Mouse (Mus musculus): ENCODE measurements around the gene Spc25.

The Spc25 gene

GRCm38 (mm10) chr2:69187990-69188389, 18.0 kb downstream of the Spc25 start:
- no peak for DNase-seq (ENCODE audit: low spot score in 2 of 2)

GRCm38 (mm10) chr2:69179721-69180120, 26.3 kb downstream of the Spc25 start:
- no peak for DNase-seq (ENCODE audit: low spot score in 2 of 2)

DNA sequence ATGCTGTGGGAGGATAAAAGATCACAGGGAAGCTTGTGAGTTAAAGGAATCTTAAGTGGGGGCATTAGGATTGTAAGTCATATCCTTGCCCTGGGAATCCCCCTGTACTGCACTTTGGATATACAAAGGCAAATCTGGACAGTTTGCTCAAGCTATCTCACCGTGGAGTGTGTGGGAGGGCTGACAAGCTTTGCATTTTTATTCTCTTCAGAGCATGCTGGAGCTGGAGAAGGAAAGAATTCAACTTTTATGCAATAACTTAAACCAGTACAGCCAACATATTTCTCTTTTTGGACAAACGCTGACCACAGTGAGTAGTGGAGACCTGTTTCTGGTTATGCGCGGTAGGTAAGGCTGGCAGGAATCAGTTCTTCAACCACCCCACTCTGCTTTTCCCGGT, 30.7 kb downstream of the Spc25 start:
- no peak for DNase-seq (ENCODE audit: low spot score in 2 of 2)

DNA sequence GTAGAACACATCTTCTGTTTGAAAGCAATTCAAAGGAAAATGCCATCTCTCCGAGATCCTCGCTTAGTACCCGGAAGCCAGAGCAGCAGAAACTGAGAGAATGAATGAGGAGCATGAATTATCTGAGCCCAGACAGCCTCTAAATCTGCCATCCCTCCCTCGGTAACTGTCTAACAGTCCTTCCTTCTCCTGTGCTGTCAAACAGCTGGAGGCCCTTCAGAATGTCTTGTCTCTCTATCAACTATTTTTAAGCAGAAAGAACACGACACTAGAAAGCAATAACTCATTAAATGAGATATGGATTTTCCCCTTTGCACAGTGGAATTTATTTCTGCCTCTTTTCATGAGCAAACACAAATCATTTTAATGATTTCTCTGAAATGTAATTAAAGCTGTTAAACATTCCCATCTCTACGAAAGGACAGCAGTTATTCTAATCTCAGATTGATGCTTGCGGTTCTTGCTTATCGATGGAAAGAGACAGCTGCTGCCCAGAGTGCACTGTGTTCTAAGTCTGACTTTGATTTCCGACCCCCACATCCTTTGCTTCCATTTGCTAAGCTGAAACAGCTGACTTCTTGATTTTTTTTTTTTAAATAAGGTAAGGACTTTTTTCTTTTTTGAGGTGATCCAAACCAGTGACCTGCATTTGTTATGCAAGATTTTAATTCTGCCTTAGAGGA, 35.5 kb downstream of the Spc25 start:
- DNase-seq (ENCODE audit: low spot score in 2 of 2), result no peak

GRCm38 (mm10) chr2:69158907-69159306, 47.1 kb downstream of the Spc25 start:
- no peak for DNase-seq (ENCODE audit: low spot score in 2 of 2)

GRCm38 (mm10) chr2:69156283-69156682, 49.7 kb downstream of the Spc25 start:
- DNase-seq (ENCODE audit: low spot score in 2 of 2), result no peak

- no peak for DNase-seq (ENCODE audit: low spot score in 2 of 2)
Observed at GRCm38 (mm10) chr2:69155861-69156260, 50.1 kb downstream of the Spc25 start.

DNA sequence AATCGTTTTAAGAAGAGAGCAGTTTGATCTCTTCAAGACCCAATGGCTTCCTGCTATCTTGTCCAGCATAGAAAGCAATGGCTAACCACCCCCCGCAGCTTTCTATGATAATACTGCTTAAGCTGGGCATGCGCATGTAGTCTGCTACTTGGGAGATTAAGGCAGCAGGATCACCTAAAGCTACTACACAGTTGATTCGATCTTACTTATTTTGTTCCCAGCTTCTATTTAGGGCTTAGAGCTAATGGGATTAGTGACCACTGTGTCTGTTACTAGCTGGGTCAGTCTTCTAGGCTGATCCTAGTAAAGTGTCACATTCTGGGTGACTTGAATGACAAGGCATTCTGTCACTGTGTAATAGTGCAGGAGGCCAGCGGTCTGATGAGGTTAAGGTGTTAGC, 55.2 kb downstream of the Spc25 start:
- DNase-seq (ENCODE audit: low spot score in 2 of 2), result no peak

DNA sequence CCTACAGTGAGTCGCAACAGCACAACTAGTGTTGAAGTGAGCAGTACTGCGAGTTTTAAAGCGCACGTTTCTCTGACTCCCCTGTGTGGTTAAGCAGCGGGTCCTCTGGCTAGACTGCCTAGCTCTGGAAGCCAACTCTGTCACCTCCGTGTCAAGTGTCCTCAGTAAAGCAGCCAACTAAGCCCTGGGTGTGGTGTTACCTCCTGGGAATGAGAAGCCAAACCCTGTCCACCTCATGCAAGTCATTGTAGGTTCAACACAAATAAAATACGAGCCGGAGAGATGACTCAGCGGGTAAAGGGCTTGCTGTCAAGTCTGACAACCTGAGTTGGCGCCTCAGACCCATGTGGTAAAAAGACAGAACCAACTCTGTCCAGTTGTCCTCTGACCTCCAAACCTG, 56.8 kb downstream of the Spc25 start:
- DNase-seq (ENCODE audit: low spot score in 2 of 2), result no peak

DNA sequence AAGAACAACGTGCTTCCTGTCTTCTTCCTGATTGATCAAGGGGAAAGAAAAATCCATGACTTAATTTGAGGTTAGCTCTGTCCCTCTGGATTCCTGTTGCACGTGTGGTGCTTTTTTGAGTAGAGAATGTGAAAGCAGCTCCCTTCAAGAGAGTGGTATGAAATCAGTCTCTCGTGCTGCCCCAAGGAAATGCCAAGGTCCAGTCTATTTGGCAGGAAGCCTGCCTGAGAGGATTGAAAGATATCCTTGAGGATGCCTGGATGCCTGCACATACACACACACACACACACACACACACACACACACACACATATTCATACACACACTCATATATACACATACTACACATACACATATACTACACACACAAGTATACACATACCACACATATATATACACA, 57.3 kb downstream of the Spc25 start:
- no peak for DNase-seq (ENCODE audit: low spot score in 2 of 2)

All from spleen, postnatal 4 days (tissue).